Mouse (Mus musculus): ENCODE data around the gene Tmem200a. TPM values are rescaled to one million over a fixed set of nuclear protein-coding genes. Genes with fewer than 3 reads are reported as not detected.

Tmem200a gene
- 1.7 and 3.2 TPM in 2 replicates for polyA plus RNA-seq (2012; rRNA removed; ENCODE audit: low replicate concordance)

GRCm38 (mm10) chr10:26078521-26079142 is at the start of gene Tmem200a:
TSS of gene Tmem200a (minus strand) at chr10:26079052.

GRCm38 (mm10) chr10:26077671-26078481 is 976 bp downstream of the Tmem200a start, which contains the start of gene Gm9767:
TSS of gene Gm9767 (plus strand) at chr10:26078255.

Other genes with a start within 250 kb of the Tmem200a start
- not detected in 2 replicates for gene Gm9767, start 797 bp downstream of the Tmem200a start, polyA plus RNA-seq (2012; rRNA removed; ENCODE audit: low replicate concordance)
- 0.59 and 0.70 TPM in 2 replicates for gene Samd3, start 150.7 kb upstream of the Tmem200a start, polyA plus RNA-seq (2012; rRNA removed; ENCODE audit: low replicate concordance)